Mouse (Mus musculus) kidney, adult 9 months (tissue): ENCODE data around the gene Cd300lf.
A peak's percentile ranks its signal among the peaks of the same experiment; 100 is the strongest.

Experiments used
- DNase-seq: peaks from one replicate; pipeline ENCODE4 v3.0.0; 2022

The Cd300lf gene

GRCm38 (mm10) chr11:115104769-115105563 lies 28.8 kb downstream of the Cd300lf start:
- no peak for DNase-seq

- no peak for DNase-seq
These were observed 30.1 kb downstream of the Cd300lf start for GRCm38 (mm10) chr11:115103470-115104413.

GRCm38 (mm10) chr11:115102116-115102515 lies 31.7 kb downstream of the Cd300lf start:
- DNase-seq: no peak

- DNase-seq: no peak
These were observed 32.2 kb downstream of the Cd300lf start for GRCm38 (mm10) chr11:115101615-115102051.

GRCm38 (mm10) chr11:115100741-115101140 lies 33.1 kb downstream of the Cd300lf start:
- DNase-seq: no peak

- no peak for DNase-seq
These were observed 33.7 kb downstream of the Cd300lf start for GRCm38 (mm10) chr11:115100032-115100621.

- DNase-seq: no peak
These were observed 34.5 kb downstream of the Cd300lf start for GRCm38 (mm10) chr11:115099241-115099840.

GRCm38 (mm10) chr11:115098203-115098932 lies 35.4 kb downstream of the Cd300lf start:
- DNase-seq: no peak

- DNase-seq: no peak
These were observed 41.7 kb downstream of the Cd300lf start for GRCm38 (mm10) chr11:115092140-115092539.

GRCm38 (mm10) chr11:115091362-115091901 lies 42.4 kb downstream of the Cd300lf start, which contains the start of gene Rab37:
Rab37 (plus strand) TSS chr11:115091431.
- no peak for DNase-seq

- DNase-seq: no peak
These were observed 43.9 kb downstream of the Cd300lf start for GRCm38 (mm10) chr11:115089853-115090252.

GRCm38 (mm10) chr11:115086213-115086612 lies 47.6 kb downstream of the Cd300lf start:
- no peak for DNase-seq

- DNase-seq: no peak
These were observed 48.7 kb downstream of the Cd300lf start for GRCm38 (mm10) chr11:115085064-115085463.

GRCm38 (mm10) chr11:115084595-115084994 lies 49.2 kb downstream of the Cd300lf start:
- DNase-seq: no peak

- DNase-seq: peak; percentile 71
These were observed 50.2 kb downstream of the Cd300lf start for GRCm38 (mm10) chr11:115083376-115084139.

GRCm38 (mm10) chr11:115082196-115082595 lies 51.6 kb downstream of the Cd300lf start:
- no peak for DNase-seq

- no peak for DNase-seq
These were observed 52.4 kb downstream of the Cd300lf start for GRCm38 (mm10) chr11:115081373-115081772.

- peak; percentile 64 for DNase-seq
These were observed 52.9 kb downstream of the Cd300lf start for GRCm38 (mm10) chr11:115080886-115081285.

- DNase-seq: no peak
These were observed 55.1 kb downstream of the Cd300lf start for GRCm38 (mm10) chr11:115078680-115079079.

- DNase-seq: no peak
These were observed 56.4 kb downstream of the Cd300lf start for GRCm38 (mm10) chr11:115077436-115077835.

GRCm38 (mm10) chr11:115075859-115076258 lies 57.9 kb downstream of the Cd300lf start:
- DNase-seq: no peak
